Mouse (Mus musculus): ENCODE data around the gene Cmtm3.

Cmtm3 gene

GRCm38 (mm10) chr8:104379301-104379836 lies 40.2 kb downstream of the Cmtm3 start:
- no peak for DNase-seq (ENCODE audit: extremely low read depth, insufficient read length, low spot score)

- no peak for DNase-seq (ENCODE audit: extremely low read depth, insufficient read length, low spot score)
Measured at GRCm38 (mm10) chr8:104380269-104380668, 41.1 kb downstream of the Cmtm3 start.

GRCm38 (mm10) chr8:104380961-104381411 lies 41.8 kb downstream of the Cmtm3 start:
- no peak for DNase-seq (ENCODE audit: extremely low read depth, insufficient read length, low spot score)

- no peak for DNase-seq (ENCODE audit: extremely low read depth, insufficient read length, low spot score)
Measured at GRCm38 (mm10) chr8:104383296-104383695, 44.1 kb downstream of the Cmtm3 start.

- DNase-seq (ENCODE audit: extremely low read depth, insufficient read length, low spot score), result peak; percentile 38
Measured at GRCm38 (mm10) chr8:104383977-104384376, 44.8 kb downstream of the Cmtm3 start.

GRCm38 (mm10) chr8:104386693-104387092 lies 47.5 kb downstream of the Cmtm3 start:
- no peak for DNase-seq (ENCODE audit: extremely low read depth, insufficient read length, low spot score)

GRCm38 (mm10) chr8:104387501-104387900 lies 48.3 kb downstream of the Cmtm3 start:
- DNase-seq (ENCODE audit: extremely low read depth, insufficient read length, low spot score), result no peak

- no peak for DNase-seq (ENCODE audit: extremely low read depth, insufficient read length, low spot score)
Measured at GRCm38 (mm10) chr8:104387980-104388379, 48.8 kb downstream of the Cmtm3 start.

GRCm38 (mm10) chr8:104390245-104390644 lies 51.0 kb downstream of the Cmtm3 start:
- no peak for DNase-seq (ENCODE audit: extremely low read depth, insufficient read length, low spot score)

- DNase-seq (ENCODE audit: extremely low read depth, insufficient read length, low spot score), result no peak
Measured at GRCm38 (mm10) chr8:104393139-104393538, 53.9 kb downstream of the Cmtm3 start.

- no peak for DNase-seq (ENCODE audit: extremely low read depth, insufficient read length, low spot score)
Measured at GRCm38 (mm10) chr8:104393767-104394166, 54.6 kb downstream of the Cmtm3 start.

- DNase-seq (ENCODE audit: extremely low read depth, insufficient read length, low spot score), result peak; percentile 67
Measured at GRCm38 (mm10) chr8:104394801-104395702, 55.8 kb downstream of the Cmtm3 start.

- DNase-seq (ENCODE audit: extremely low read depth, insufficient read length, low spot score), result peak; percentile 50
Measured at GRCm38 (mm10) chr8:104395703-104396357, 56.6 kb downstream of the Cmtm3 start, which contains the start of gene Cmtm4. Gene Cmtm4 (minus strand): TSS chr8:104395807.
